Mouse (Mus musculus): ENCODE measurements around the gene Creg2.

GRCm38 (mm10) chr1:39579139-39579538 lies 72.1 kb downstream of the Creg2 start:
- TF ChIP-seq CTCF (conservative IDR thresholded peaks at IDR 0.05; ENCODE audit: insufficient read depth, insufficient read length, low read depth, low read length) (no peak), POLR2A (IDR thresholded peaks at IDR 0.05; ENCODE audit: low read depth, low read length) (no peak)

Data from kidney, adult 2 months (tissue).